Mouse (Mus musculus) layer of hippocampus, adult 9-10 months (tissue): ENCODE measurements at regions not wholly inside any gene's neighbourhood (a gene's known extent, or its start where the extent isn't known, plus 50 kb on each side); places are given as distances from the start of the nearest gene placed in this dataset.
"Not testable (repeated sequence)": the region's sequence is repeated elsewhere in the genome, so short reads cannot be mapped to it uniquely, and the experiment has no call there.

Source experiments
- DNase-seq: peaks from one replicate; pipeline ENCODE4 v3.0.0; 2022; ENCODE audit warnings: low spot score

GRCm38 (mm10) chr19:27028834-27029233, 143.2 kb downstream of the Gm815 start:
- no peak for DNase-seq

- no peak for DNase-seq
These were observed 145.5 kb downstream of the Gm815 start for GRCm38 (mm10) chr19:27031030-27031700.

GRCm38 (mm10) chr19:27032621-27033020, 146.9 kb downstream of the Gm815 start:
- no peak for DNase-seq

- no peak for DNase-seq
These were observed 152.6 kb downstream of the Gm815 start for GRCm38 (mm10) chr19:27038298-27038697.

- no peak for DNase-seq
These were observed 154.8 kb downstream of the Gm815 start for GRCm38 (mm10) chr19:27040321-27041025.

GRCm38 (mm10) chr19:27066449-27067181, 149.7 kb upstream of the Vldlr start:
- DNase-seq: no peak

GRCm38 (mm10) chr19:27073281-27073680, 143.0 kb upstream of the Vldlr start:
- no peak for DNase-seq

- DNase-seq: no peak
These were observed 141.3 kb upstream of the Vldlr start for GRCm38 (mm10) chr19:27075019-27075418.

GRCm38 (mm10) chr19:27076920-27077512, 139.3 kb upstream of the Vldlr start:
- no peak for DNase-seq

- DNase-seq: no peak
These were observed 128.9 kb upstream of the Vldlr start for GRCm38 (mm10) chr19:27087344-27087743.

GRCm38 (mm10) chr19:27087833-27088232, 128.5 kb upstream of the Vldlr start:
- no peak for DNase-seq

- DNase-seq: no peak
These were observed 127.2 kb upstream of the Vldlr start for GRCm38 (mm10) chr19:27089099-27089498.

- DNase-seq: no peak
These were observed 124.7 kb upstream of the Vldlr start for GRCm38 (mm10) chr19:27091603-27092002.

- DNase-seq: no peak
These were observed 121.4 kb upstream of the Vldlr start for GRCm38 (mm10) chr19:27094777-27095478.

- DNase-seq: no peak
These were observed 116.4 kb upstream of the Vldlr start for GRCm38 (mm10) chr19:27099921-27100320.

- DNase-seq: no peak
These were observed 105.8 kb upstream of the Vldlr start for GRCm38 (mm10) chr19:27110437-27110836.

GRCm38 (mm10) chr19:27120876-27121275, 95.4 kb upstream of the Vldlr start:
- no peak for DNase-seq

GRCm38 (mm10) chr19:27122348-27122747, 93.9 kb upstream of the Vldlr start:
- no peak for DNase-seq

- peak; percentile 60 for DNase-seq
These were observed 93.0 kb upstream of the Vldlr start for GRCm38 (mm10) chr19:27123334-27123733.

GRCm38 (mm10) chr19:27123806-27124469, 92.3 kb upstream of the Vldlr start:
- DNase-seq: peak; percentile 13

- not testable (repeated sequence) for DNase-seq
These were observed 87.8 kb upstream of the Vldlr start for GRCm38 (mm10) chr19:27128501-27128900.
